Mouse (Mus musculus) liver, embryonic 14.5 days (tissue): ENCODE measurements at regions not wholly inside any gene's neighbourhood (a gene's known extent, or its start where the extent isn't known, plus 50 kb on each side); places are given as distances from the start of the nearest gene placed in this dataset.

ENCODE experiments used
- ATAC-seq: fragments of 200-750 bp; cut with Nextera tagmentation; 2 replicates; pipeline ENCODE4 v1.8.0; 2017; ENCODE audit warnings: moderate number of reproducible peaks, mild to moderate bottlenecking, moderate library complexity; ENCODE audit not compliant: insufficient read depth
- DNase-seq, 3 experiments: peaks; one replicate each; pipeline ENCODE4 v3.0.0-alpha.2; 2012 to 2013; ENCODE audit warnings: low read depth in 3 of 3, low spot score in 3 of 3
- H3K27ac ChIP-seq: fragments of 300-500 bp; sonication (generic); 2 replicates; pipeline ENCODE4 v1.5.1; 2014; ENCODE audit warnings: moderate library complexity, mild to moderate bottlenecking, control low read depth, inconsistent platforms
- H3K27me3 ChIP-seq: fragments of 300-500 bp; sonication (generic); 2 replicates; pipeline ENCODE4 v1.6.1; 2014; ENCODE audit warnings: mild to moderate bottlenecking, low read length, moderate library complexity; ENCODE audit not compliant: control insufficient read depth, insufficient read depth
- H3K36me3 ChIP-seq: fragments of 300-500 bp; sonication (generic); replicated peaks from 2 replicates; pipeline ENCODE4 v1.6.1; 2014; ENCODE audit warnings: low read depth; ENCODE audit not compliant: control insufficient read depth, insufficient read depth
- H3K4me1 ChIP-seq, 2 experiments: fragments of 200-500 bp in 1 of 2; fragments of 300-500 bp in 1 of 2; sonication (generic) in 1 of 2; replicated peaks; 2 replicates each; pipeline ENCODE4 v1.6.1; 2012 to 2014; ENCODE audit warnings: antibody characterized with exemption in 1 of 2, inconsistent platforms in 1 of 2, low read length in 1 of 2; ENCODE audit not compliant: control insufficient read depth in 2 of 2, insufficient read depth in 2 of 2
- H3K4me2 ChIP-seq: fragments of 300-500 bp; sonication (generic); 2 replicates; pipeline ENCODE4 v1.6.1; 2014; ENCODE audit warnings: low read depth, mild to moderate bottlenecking, control low read depth, moderate library complexity
- H3K4me3 ChIP-seq, 2 experiments: fragments of 200-500 bp in 1 of 2; fragments of 300-500 bp in 1 of 2; sonication (generic) in 1 of 2; 2 replicates each; pipeline ENCODE4 v1.5.1; 2012 to 2014; ENCODE audit warnings: low read depth in 2 of 2, low read length in 2 of 2, mild to moderate bottlenecking in 2 of 2, control low read depth in 1 of 2, inconsistent platforms in 1 of 2, moderate library complexity in 1 of 2; ENCODE audit not compliant: insufficient read depth in 1 of 2
- H3K9ac ChIP-seq: fragments of 300-500 bp; sonication (generic); replicated peaks from 2 replicates; pipeline ENCODE4 v1.6.1; 2014; ENCODE audit warnings: mild to moderate bottlenecking, control low read depth, moderate library complexity
- H3K9me3 ChIP-seq: fragments of 300-500 bp; sonication (generic); 2 replicates; pipeline ENCODE4 v1.6.1; 2016; ENCODE audit warnings: low read length, mixed read lengths; ENCODE audit not compliant: control insufficient read depth
- CTCF ChIP-seq: IDR thresholded peaks from 2 replicates; pipeline ENCODE4 v1.5.1; 2016; ENCODE audit warnings: antibody characterized with exemption, low read depth, control low read depth
- EP300 ChIP-seq: IDR thresholded peaks from 2 replicates; pipeline ENCODE4 v1.6.1; 2016; ENCODE audit warnings: antibody characterized with exemption, low read depth
- WGBS: fragments of 180-500 bp; shearing (Covaris S2); extraction: QIAGEN DNeasy Blood & Tissue Kit; methylation state at CpG from one replicate; pipeline ENCODE4 v1.1.7; 2014; ENCODE audit not compliant: insufficient replicate concordance; 5-methylcytosine and 5-hydroxymethylcytosine counted together

- H3K9ac ChIP-seq, result no peak overlapping the region
- H3K9me3 ChIP-seq, result no peaks in the 10 kb centered on the region
- H3K4me2 ChIP-seq, result no peak overlapping the region
- WGBS, result 58% methylated on average over 6 of the region's 6 CpGs
- DNase-seq (no peak), ATAC-seq (no peak)
- H3K4me1 ChIP-seq, result no peaks in the 10 kb centered on the region
- H3K36me3 ChIP-seq, result no peaks in the 10 kb centered on the region
- TF ChIP-seq CTCF (no peak), EP300 (no peak)
- no peak overlapping the region for H3K4me3 ChIP-seq
- no peaks in the 10 kb centered on the region for H3K27me3 ChIP-seq
- no peak overlapping the region for H3K27ac ChIP-seq
These were observed 182.3 kb upstream of the BC052040 start for GRCm38 (mm10) chr2:115399107-115399740.

- Histone ChIP-seq H3K4me2 (no peak overlapping the region), H3K27me3 (no peaks in the 10 kb centered on the region), H3K4me3 (no peak overlapping the region), H3K4me1 (no peaks in the 10 kb centered on the region), H3K27ac (no peak overlapping the region), H3K36me3 (no peaks in the 10 kb centered on the region), H3K9me3 (no peaks in the 10 kb centered on the region), H3K9ac (no peak overlapping the region)
- no peak for DNase-seq
- ATAC-seq, result no peak
- no peak for TF ChIP-seq EP300
- 81% methylated on average over 10 of the region's 10 CpGs for WGBS
These were observed 181.4 kb upstream of the BC052040 start for GRCm38 (mm10) chr2:115399987-115400550.

- Histone ChIP-seq H3K27me3 (no peaks in the 10 kb centered on the region), H3K36me3 (no peaks in the 10 kb centered on the region), H3K9ac (no peak overlapping the region), H3K27ac (no peak overlapping the region), H3K4me2 (no peak overlapping the region), H3K9me3 (no peaks in the 10 kb centered on the region), H3K4me1 (no peaks in the 10 kb centered on the region), H3K4me3 (no peak overlapping the region)
- no peak for TF ChIP-seq CTCF
- no peak for TF ChIP-seq EP300
- ATAC-seq (no peak), DNase-seq (no peak)
- WGBS, result 26% methylated on average over 2 of the region's 2 CpGs
These were observed 179.3 kb upstream of the BC052040 start for GRCm38 (mm10) chr2:115402246-115402645.

GRCm38 (mm10) chr2:115432476-115432875, 149.0 kb upstream of the BC052040 start:
- ATAC-seq (no peak), DNase-seq (no peak)
- H3K9me3 ChIP-seq, result no peaks in the 10 kb centered on the region
- H3K4me2 ChIP-seq, result no peak overlapping the region
- no peaks in the 10 kb centered on the region for H3K36me3 ChIP-seq
- H3K27ac ChIP-seq, result no peak overlapping the region
- WGBS, result 22% methylated on average over 2 of the region's 2 CpGs
- H3K4me1 ChIP-seq, result no peaks in the 10 kb centered on the region
- TF ChIP-seq CTCF, result no peak
- no peak for TF ChIP-seq EP300
- no peak overlapping the region for H3K4me3 ChIP-seq
- H3K9ac ChIP-seq, result no peak overlapping the region
- no peaks in the 10 kb centered on the region for H3K27me3 ChIP-seq

- Histone ChIP-seq H3K4me1 (no peaks in the 10 kb centered on the region), H3K4me3 (no peak overlapping the region), H3K36me3 (no peaks in the 10 kb centered on the region), H3K9me3 (no peaks in the 10 kb centered on the region), H3K27me3 (no peaks in the 10 kb centered on the region), H3K4me2 (no peak overlapping the region), H3K9ac (no peak overlapping the region), H3K27ac (no peak overlapping the region)
- DNase-seq (peak in 1 of 3 experiments; percentile 7), ATAC-seq (no peak)
- WGBS, result 11% methylated on average over 1 of the region's 1 CpGs
- TF ChIP-seq EP300 (no peak), CTCF (no peak)
These were observed 140.4 kb upstream of the BC052040 start for GRCm38 (mm10) chr2:115441100-115441499.
